Mouse (Mus musculus): Measurements from ENCODE around the gene Rfng.
"Not testable (repeated sequence)": the region's sequence is repeated elsewhere in the genome, so short reads cannot be mapped to it uniquely, and the experiment has no call there.

Rfng gene

GRCm38 (mm10) chr11:120773463-120774190 is 10.4 kb downstream of the Rfng start:
- DNase-seq (ENCODE audit: low spot score in 2 of 2) = no peak

DNA sequence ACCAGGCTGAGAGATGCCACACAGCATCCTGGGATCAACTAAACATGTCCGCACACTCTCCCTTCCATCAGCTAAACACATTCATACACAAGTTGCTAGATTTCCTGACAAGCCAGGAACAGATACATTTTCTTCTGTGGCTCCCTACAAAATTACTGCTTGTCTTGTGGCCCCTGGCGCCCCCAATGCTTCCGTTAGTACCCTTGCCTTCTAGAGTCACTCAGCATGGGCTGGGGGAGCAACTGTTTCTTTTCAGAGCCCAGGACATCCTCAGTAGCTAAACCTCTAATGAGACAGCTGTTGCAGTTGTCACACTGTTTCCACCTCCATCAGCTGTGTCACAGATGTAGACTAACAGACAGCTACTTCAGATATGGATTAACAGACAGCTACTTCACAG is 11.3 kb downstream of the Rfng start:
- no peak for DNase-seq (ENCODE audit: low spot score in 2 of 2)

GRCm38 (mm10) chr11:120768206-120768605 is 15.8 kb downstream of the Rfng start:
- no peak for DNase-seq (ENCODE audit: low spot score in 2 of 2)

DNA sequence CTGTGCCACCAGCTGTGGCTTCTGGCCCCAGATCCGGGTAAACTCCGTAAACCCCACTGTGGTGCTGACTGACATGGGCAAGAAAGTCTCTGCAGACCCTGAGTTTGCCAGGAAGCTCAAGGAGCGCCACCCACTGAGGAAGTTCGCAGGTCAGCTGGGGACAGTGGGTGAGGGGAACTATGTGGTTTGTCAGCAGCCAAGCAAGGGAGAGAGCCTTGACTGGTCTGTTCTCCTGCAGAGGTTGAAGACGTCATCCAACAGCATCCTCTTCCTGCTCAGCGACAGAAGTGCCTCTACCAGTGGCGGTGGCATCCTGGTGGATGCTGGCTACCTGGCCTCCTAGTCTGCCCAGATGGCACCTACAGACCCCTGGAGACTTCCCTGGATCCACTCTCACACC is 17.0 kb downstream of the Rfng start:
- DNase-seq (ENCODE audit: low spot score in 2 of 2) = not testable (repeated sequence)

DNA sequence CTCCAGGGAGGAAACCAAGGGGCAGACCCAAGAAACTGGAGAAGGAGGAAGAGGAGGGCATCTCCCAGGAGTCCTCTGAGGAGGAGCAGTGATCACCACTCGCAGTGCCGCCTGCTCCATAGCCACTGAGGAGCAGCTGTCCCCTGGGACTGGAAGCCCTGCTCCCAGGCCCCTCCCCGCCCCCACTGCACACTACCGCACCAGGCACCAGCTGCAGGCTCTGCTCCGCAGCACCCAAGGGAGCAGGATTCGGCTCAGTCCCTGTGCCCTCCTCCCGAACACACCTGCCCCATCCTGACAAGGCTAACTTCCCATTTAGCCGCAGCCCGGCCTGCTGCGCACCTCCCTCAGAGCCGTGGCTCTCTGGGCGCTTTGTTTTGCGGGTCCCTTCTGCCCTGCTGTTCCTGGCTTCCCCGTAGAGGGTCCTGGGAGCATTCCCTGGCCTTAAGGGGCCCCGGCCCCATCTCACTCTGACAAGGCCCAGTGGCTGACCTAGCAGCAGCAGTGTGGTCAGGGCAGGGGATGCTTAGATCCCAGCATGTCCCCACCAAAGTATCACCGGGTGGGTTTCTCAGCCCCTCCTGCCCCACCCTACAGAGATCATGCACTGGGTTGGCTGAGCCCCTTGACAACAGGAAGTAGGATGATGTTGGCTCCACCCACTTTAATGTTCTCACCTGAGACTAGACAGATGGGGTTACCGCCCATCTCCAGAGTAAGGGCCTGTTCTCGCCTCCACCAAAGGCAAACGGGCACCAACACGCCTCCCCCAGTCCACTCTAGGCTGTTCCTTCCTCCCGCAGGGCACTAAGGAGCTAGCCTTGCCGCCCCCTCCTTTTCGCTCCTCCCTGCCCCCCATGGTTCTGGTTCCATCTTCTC is 20.6 kb downstream of the Rfng start:
- not testable (repeated sequence) for DNase-seq (ENCODE audit: low spot score in 2 of 2)

GRCm38 (mm10) chr11:120762672-120763041 is 21.4 kb downstream of the Rfng start, which contains the start of gene Hmga1b:
Gene Hmga1b, plus strand, starts transcription at chr11:120762794.
- not testable (repeated sequence) for DNase-seq (ENCODE audit: low spot score in 2 of 2)

GRCm38 (mm10) chr11:120761811-120762671 is 22.0 kb downstream of the Rfng start:
- DNase-seq (ENCODE audit: low spot score in 2 of 2) = no peak

GRCm38 (mm10) chr11:120760236-120760635 is 23.8 kb downstream of the Rfng start:
- peak; percentile 27 to 45 for DNase-seq (ENCODE audit: low spot score in 2 of 2)

GRCm38 (mm10) chr11:120751606-120752005 is 32.4 kb downstream of the Rfng start:
- no peak for DNase-seq (ENCODE audit: low spot score in 2 of 2)

- peak; percentile 51 to 56 for DNase-seq (ENCODE audit: low spot score in 2 of 2)
These were observed 34.6 kb downstream of the Rfng start for GRCm38 (mm10) chr11:120749430-120749829.

GRCm38 (mm10) chr11:120747974-120748373 is 36.0 kb downstream of the Rfng start:
- DNase-seq (ENCODE audit: low spot score in 2 of 2) = no peak

DNA sequence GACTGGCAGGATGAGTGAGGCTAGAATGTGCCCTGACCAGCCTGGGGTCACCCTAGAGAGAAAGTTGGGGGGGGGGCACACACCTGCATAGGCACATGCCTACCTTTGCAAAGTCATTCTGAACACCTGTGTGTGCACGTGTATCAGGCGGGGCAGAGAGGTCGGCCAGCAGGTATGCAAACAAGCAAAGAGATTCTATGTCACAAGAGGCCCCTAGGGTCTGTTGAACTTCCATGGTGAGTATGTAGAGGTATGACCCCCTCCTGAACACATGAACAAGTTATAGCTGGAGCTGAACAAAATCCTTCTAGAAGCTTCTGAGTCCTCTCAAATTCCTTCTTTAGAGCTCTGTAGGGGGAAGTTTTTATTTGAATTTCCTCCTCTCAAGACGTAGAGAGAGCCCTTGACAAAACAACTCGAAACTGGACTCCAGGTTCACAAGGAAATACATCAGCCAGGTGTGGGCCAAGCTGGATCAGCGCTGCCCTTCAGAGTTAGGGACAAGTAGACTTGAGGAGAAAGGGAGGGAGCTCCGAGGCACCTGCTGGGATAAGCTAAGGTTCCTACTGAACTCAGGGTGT is 39.8 kb downstream of the Rfng start:
- no peak for DNase-seq (ENCODE audit: low spot score in 2 of 2)

DNA sequence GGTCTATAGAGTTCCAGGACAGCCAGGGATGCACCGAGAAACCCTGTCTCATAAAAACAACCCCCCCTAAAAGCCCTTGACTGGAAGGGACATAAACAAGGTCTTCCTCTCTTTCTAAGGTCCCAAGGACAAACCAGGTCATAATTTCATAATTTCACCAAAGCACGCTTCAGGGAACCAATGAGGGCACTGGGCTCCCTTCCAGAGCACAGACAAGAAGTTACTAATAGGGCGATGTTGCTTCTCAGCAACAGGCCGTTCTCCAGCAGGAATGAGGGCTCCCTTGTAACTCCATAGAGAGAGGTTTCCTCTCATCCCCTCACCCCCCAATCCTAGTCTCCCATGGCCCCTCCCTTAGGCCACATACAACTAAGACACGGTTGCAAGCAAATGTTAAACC is 43.0 kb downstream of the Rfng start:
- no peak for DNase-seq (ENCODE audit: low spot score in 2 of 2)

GRCm38 (mm10) chr11:120736424-120736823 is 47.6 kb downstream of the Rfng start:
- DNase-seq (ENCODE audit: low spot score in 2 of 2) = no peak

DNA sequence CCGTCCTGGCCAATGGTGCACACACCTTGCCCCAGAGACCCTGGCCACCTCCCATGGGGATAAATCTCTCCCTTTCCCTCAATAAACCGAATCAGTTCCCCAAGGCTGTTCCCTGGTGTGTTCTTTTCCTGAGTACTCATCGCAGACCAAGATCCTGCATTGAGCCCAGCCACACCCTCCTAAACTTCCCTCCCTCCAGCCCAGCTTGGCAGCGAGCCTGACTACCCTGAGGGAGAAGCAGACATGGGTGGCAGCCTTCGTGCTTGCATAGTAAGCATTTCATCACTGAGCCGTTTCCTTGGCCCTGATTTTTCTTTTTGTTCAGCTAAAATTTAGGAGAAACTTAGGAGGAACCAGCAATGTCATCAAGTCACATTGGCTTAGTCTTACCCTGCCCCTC is 50.5 kb downstream of the Rfng start:
- no peak for DNase-seq (ENCODE audit: low spot score in 2 of 2)

DNA sequence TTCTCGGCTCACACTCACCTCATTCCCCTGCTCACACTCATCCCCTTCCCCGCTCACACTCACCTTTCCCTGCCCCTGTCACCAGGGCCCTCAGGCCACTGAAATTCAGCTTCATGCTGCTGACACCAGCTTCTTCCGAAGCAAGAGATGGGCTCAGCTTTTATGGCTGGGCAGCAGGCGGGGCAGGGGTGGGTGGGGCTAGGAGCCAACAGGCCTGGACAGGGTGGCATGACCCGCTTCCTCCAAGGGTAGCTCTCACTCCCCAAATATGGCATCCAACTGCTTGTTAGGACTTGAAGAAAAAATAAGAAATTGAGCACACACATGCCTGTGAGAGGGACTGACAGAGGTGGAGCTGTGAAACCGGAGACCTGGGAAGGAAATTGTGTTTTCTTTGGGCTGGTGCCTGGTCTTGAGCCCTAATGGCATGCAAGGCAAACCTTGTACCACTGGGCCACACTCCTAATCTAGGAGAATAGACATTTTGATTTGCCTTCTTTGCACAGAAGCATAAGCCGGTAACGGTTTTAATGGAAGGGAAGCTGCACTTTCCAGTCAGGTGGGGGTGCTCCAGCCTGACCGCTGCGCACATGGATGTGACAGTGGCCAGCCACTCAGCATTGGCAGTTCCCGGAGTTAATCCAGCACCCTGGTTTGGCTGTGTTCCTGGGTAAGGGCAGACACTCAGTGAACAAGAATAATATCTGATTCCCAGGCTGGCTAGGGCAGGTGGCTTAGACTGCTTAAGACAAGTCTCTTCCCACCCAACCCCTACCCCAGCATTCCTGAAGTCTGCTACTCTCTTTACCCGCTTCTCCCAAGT is 51.9 kb downstream of the Rfng start, which contains the start of gene Cbr2:
Gene Cbr2 (minus strand): TSS at position 257 of the 823 bp plus-strand sequence.
- no peak for DNase-seq (ENCODE audit: low spot score in 2 of 2)

GRCm38 (mm10) chr11:120731395-120731794 is 52.6 kb downstream of the Rfng start:
- DNase-seq (ENCODE audit: low spot score in 2 of 2) = no peak
